Mouse (Mus musculus) heart, adult 2 months (tissue): ENCODE measurements at regions not wholly inside any gene's neighbourhood (a gene's known extent, or its start where the extent isn't known, plus 50 kb on each side); places are given as distances from the start of the nearest gene placed in this dataset.

Experiments used
- EP300 ChIP-seq: fragments of 200-500 bp; IDR thresholded peaks from 2 replicates; pipeline ENCODE4 v1.6.1; 2011; ENCODE audit warnings: low read depth, low read length, control low read depth; ENCODE audit not compliant: insufficient read depth
- POLR2A ChIP-seq: fragments of 200-500 bp; IDR thresholded peaks from 2 replicates; pipeline ENCODE4 v1.6.1; 2011; ENCODE audit warnings: mild to moderate bottlenecking, low read depth, low read length, control low read depth; ENCODE audit not compliant: insufficient read depth

- TF ChIP-seq POLR2A = no peak
- TF ChIP-seq EP300 = no peak
Measured at GRCm38 (mm10) chr11:34939002-34939401, 105.6 kb upstream of the Spdl1 start.
